Mouse (Mus musculus) kidney, embryonic 14.5 days (tissue): ENCODE measurements around the gene Masp2. TPM values are rescaled to one million over a fixed set of nuclear protein-coding genes. Genes with fewer than 3 reads are reported as not detected.

Experiments used
- ATAC-seq: fragments of 200-750 bp; cut with Nextera tagmentation; 2 replicates; pipeline ENCODE4 v1.8.0; 2017; ENCODE audit warnings: moderate number of reproducible peaks, mild to moderate bottlenecking, moderate TSS enrichment, moderate library complexity; ENCODE audit not compliant: low FRiP score, low TSS enrichment
- H3K27ac ChIP-seq: fragments of 300-500 bp; sonication (generic); 2 replicates; pipeline ENCODE4 v1.5.1; 2014; ENCODE audit warnings: low read depth, mild to moderate bottlenecking, low read length, moderate library complexity, mixed read lengths
- H3K27me3 ChIP-seq: fragments of 300-500 bp; sonication (generic); 2 replicates; pipeline ENCODE4 v1.6.1; 2014; ENCODE audit warnings: mild to moderate bottlenecking, low read length; ENCODE audit not compliant: control insufficient read depth, insufficient read depth
- H3K36me3 ChIP-seq: fragments of 300-500 bp; sonication (generic); 2 replicates; pipeline ENCODE4 v1.6.1; 2014; ENCODE audit warnings: low read length, mixed read lengths; ENCODE audit not compliant: control insufficient read depth, insufficient read depth
- H3K4me1 ChIP-seq: fragments of 300-500 bp; sonication (generic); 2 replicates; pipeline ENCODE4 v1.6.1; 2014; ENCODE audit warnings: low read length, mixed read lengths; ENCODE audit not compliant: control insufficient read depth, insufficient read depth
- H3K4me2 ChIP-seq: fragments of 300-500 bp; sonication (generic); replicated peaks from 2 replicates; pipeline ENCODE4 v1.6.1; 2014; ENCODE audit warnings: low read depth, mild to moderate bottlenecking, low read length
- H3K4me3 ChIP-seq: fragments of 300-500 bp; sonication (generic); 2 replicates; pipeline ENCODE4 v1.5.1; 2014; ENCODE audit warnings: mild to moderate bottlenecking, low read length
- H3K9ac ChIP-seq: fragments of 300-500 bp; sonication (generic); 2 replicates; pipeline ENCODE4 v1.6.1; 2014; ENCODE audit warnings: low read depth, mild to moderate bottlenecking, low read length, moderate library complexity
- H3K9me3 ChIP-seq: fragments of 300-500 bp; sonication (generic); 2 replicates; pipeline ENCODE4 v1.6.1; 2016; ENCODE audit warnings: low read length; ENCODE audit not compliant: control insufficient read depth
- WGBS: fragments of 180-500 bp; shearing (Covaris S2); extraction: QIAGEN DNeasy Blood & Tissue Kit; methylation state at CpG from one replicate; pipeline ENCODE4 v1.1.7; 2014; 5-methylcytosine and 5-hydroxymethylcytosine counted together
- polyA plus RNA-seq: library from polyadenylated mRNA; unstranded; fragments of >200 nt; fragmentation: Nextera tagmentation; extraction: Ambion mirVana; gene quantifications from 2 replicates; pipeline ENCODE4 v1.2.1, GENCODE M21; 2014

Masp2 gene
- polyA plus RNA-seq, 1 experiment from 2014 or later = not detected

DNA sequence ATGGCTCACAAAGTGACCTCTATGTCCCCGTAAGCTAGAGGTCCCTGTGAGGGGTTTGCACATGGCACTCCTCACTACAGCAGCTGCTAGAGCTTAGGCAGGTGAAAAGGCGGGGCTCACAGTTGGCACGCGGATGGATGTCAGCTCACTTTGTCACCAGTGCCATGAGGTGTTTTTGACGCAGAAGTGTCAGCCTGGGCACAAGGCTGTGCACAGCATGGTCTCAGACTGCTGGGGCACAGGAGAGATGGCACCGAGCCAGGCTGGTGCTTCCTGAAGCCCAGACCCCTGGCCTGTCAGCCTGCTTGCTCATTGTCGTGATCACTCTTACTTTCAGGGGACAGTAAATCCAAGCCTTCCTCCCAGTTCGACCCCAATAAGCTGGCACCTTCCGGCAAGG lies 21.6 kb upstream of the Masp2 start:
- no peak for ATAC-seq
- peaks cover 68% of the 10 kb centered on the region for H3K36me3 ChIP-seq

GRCm38 (mm10) chr4:148581422-148581821 lies 20.9 kb upstream of the Masp2 start:
- H3K4me3 ChIP-seq = no peak overlapping the region
- 79% methylated on average over 5 of the region's 5 CpGs for WGBS
- H3K27ac ChIP-seq = no peak overlapping the region
- H3K4me1 ChIP-seq = no peaks in the 10 kb centered on the region
- no peak overlapping the region for H3K9ac ChIP-seq
- no peak overlapping the region for H3K4me2 ChIP-seq
- H3K27me3 ChIP-seq = no peaks in the 10 kb centered on the region
- no peak for ATAC-seq
- peaks cover 61% of the 10 kb centered on the region for H3K36me3 ChIP-seq
- H3K9me3 ChIP-seq = no peaks in the 10 kb centered on the region

More for the DNA sequence above, 21.6 kb upstream of the Masp2 start:
- H3K4me3 ChIP-seq = no peak overlapping the region
- no peak overlapping the region for H3K27ac ChIP-seq
- no peak overlapping the region for H3K4me2 ChIP-seq
- H3K9ac ChIP-seq = no peak overlapping the region
- no peaks in the 10 kb centered on the region for H3K4me1 ChIP-seq
- no peaks in the 10 kb centered on the region for H3K27me3 ChIP-seq
- WGBS = 90% methylated on average over 9 of the region's 9 CpGs
- H3K9me3 ChIP-seq = no peaks in the 10 kb centered on the region

DNA sequence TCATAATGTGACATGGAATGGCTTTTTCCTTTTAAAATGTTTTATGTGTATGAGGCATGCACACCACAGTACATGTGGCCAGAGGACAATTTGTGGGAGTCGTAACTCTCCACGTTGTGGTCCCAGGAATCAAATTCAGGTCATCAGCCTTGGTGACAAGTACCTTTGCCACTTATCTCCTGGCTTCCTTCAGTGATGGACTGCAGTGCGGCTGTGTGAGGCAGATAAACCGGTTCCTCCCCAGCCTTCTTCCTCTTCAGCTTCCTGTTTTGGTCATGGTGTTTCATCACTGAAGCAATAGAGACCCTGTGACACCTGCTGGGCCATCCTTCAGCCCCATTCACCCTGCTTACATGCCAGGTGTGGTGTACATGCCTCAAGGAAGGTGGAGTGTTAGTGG lies 19.1 kb upstream of the Masp2 start:
- no peak overlapping the region for H3K4me3 ChIP-seq

GRCm38 (mm10) chr4:148586648-148587047 lies 15.7 kb upstream of the Masp2 start:
- no peak overlapping the region for H3K4me2 ChIP-seq
- H3K27me3 ChIP-seq = no peaks in the 10 kb centered on the region
- 74% methylated on average over 9 of the region's 9 CpGs for WGBS
- no peaks in the 10 kb centered on the region for H3K9me3 ChIP-seq
- peaks cover 10% of the 10 kb centered on the region for H3K36me3 ChIP-seq
- H3K9ac ChIP-seq = no peak overlapping the region
- no peak overlapping the region for H3K27ac ChIP-seq
- H3K4me3 ChIP-seq = no peak overlapping the region
- ATAC-seq = no peak
- H3K4me1 ChIP-seq = peaks cover 4% of the 10 kb centered on the region; the same call in 1 of the 2 replicates

More for the DNA sequence above, 19.1 kb upstream of the Masp2 start:
- H3K27me3 ChIP-seq = no peaks in the 10 kb centered on the region
- peaks cover 44% of the 10 kb centered on the region for H3K36me3 ChIP-seq
- H3K4me2 ChIP-seq = no peak overlapping the region
- H3K9ac ChIP-seq = no peak overlapping the region
- H3K9me3 ChIP-seq = no peaks in the 10 kb centered on the region
- WGBS = 72% methylated on average over 4 of the region's 4 CpGs
- no peaks in the 10 kb centered on the region for H3K4me1 ChIP-seq
- H3K27ac ChIP-seq = no peak overlapping the region
- no peak for ATAC-seq

- peaks cover 15% of the 10 kb centered on the region; the same call in 1 of the 2 replicates for H3K4me1 ChIP-seq
- no peaks in the 10 kb centered on the region for H3K27me3 ChIP-seq
- no peak overlapping the region for H3K9ac ChIP-seq
- no peak overlapping the region for H3K27ac ChIP-seq
- whole genome bisulfite sequencing = 86% methylated on average over 9 of the region's 9 CpGs
- H3K36me3 ChIP-seq = peaks cover 9% of the 10 kb centered on the region
- ATAC-seq = no peak
- H3K4me3 ChIP-seq = no peak overlapping the region
- no peaks in the 10 kb centered on the region for H3K9me3 ChIP-seq
- no peak overlapping the region for H3K4me2 ChIP-seq
Observed at GRCm38 (mm10) chr4:148588793-148589192, 13.6 kb upstream of the Masp2 start.

DNA sequence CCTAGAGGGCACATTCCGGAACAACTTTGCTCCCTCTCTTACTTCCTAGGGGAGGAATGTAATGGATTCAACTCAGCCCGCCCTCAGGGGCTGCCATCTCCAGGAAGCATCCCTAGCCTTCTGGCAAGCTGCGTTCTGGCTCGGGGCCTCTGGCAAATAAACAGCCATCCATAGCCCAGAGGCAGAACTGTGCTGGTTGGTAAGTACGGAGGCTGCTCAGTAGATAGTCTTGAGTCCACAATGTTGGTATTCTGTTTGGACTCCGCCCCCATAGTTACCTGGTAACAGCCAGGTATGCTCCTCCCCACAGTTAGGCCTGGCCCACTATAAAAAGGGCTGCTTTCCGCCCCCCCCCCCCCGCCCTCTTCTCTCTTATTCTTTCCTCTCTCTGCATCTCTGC lies 12.8 kb upstream of the Masp2 start:
- Histone ChIP-seq H3K9me3 (no peaks in the 10 kb centered on the region), H3K36me3 (peaks cover 17% of the 10 kb centered on the region), H3K27ac (no peak overlapping the region), H3K4me2 (no peak overlapping the region), H3K9ac (no peak overlapping the region), H3K4me3 (no peak overlapping the region), H3K27me3 (no peaks in the 10 kb centered on the region), H3K4me1 (peaks cover 15% of the 10 kb centered on the region; the same call in 1 of the 2 replicates)
- ATAC-seq = no peak
- WGBS = 60% methylated on average over 6 of the region's 8 CpGs

GRCm38 (mm10) chr4:148590421-148591170 lies 11.8 kb upstream of the Masp2 start:
- peak overlapping the region; percentile 56 for H3K9ac ChIP-seq
- peak overlapping the region; percentile 88 for H3K4me2 ChIP-seq
- H3K27ac ChIP-seq = peak overlapping the region; percentile 59; the same call in 1 of the 2 replicates
- peak overlapping the region; percentile 98 for H3K4me3 ChIP-seq
- peaks cover 27% of the 10 kb centered on the region for H3K36me3 ChIP-seq
- 4% methylated on average over 18 of the region's 18 CpGs for WGBS
- H3K27me3 ChIP-seq = no peaks in the 10 kb centered on the region
- ATAC-seq = no peak
- H3K4me1 ChIP-seq = peaks cover 15% of the 10 kb centered on the region; the same call in 1 of the 2 replicates
- H3K9me3 ChIP-seq = no peaks in the 10 kb centered on the region

GRCm38 (mm10) chr4:148591171-148591630 lies 11.2 kb upstream of the Masp2 start, which contains the start of gene Srm:
TSS of gene Srm (plus strand) at chr4:148591503.
- peak; percentile 100 for ATAC-seq
- Histone ChIP-seq H3K4me3 (peak within 1 kb of the TSS; percentile 98), H3K36me3 (peaks cover 31% of the 10 kb centered on the region), H3K27ac (peak within 1 kb of the TSS; percentile 59; the same call in 1 of the 2 replicates), H3K4me2 (peak within 1 kb of the TSS; percentile 88), H3K27me3 (no peaks in the 10 kb centered on the region), H3K4me1 (peaks cover 15% of the 10 kb centered on the region; the same call in 1 of the 2 replicates), H3K9me3 (no peaks in the 10 kb centered on the region), H3K9ac (peak within 1 kb of the TSS; percentile 72)
- 1% methylated on average over 35 of the region's 50 CpGs for WGBS
